Mouse (Mus musculus): ENCODE measurements around the gene Tns1.

- TF ChIP-seq EP300 (IDR thresholded peaks at IDR 0.05), result no peak
- no peak for TF ChIP-seq CTCF (IDR thresholded peaks at IDR 0.05)
Observed at GRCm38 (mm10) chr1:73908081-73908960, 215.9 kb downstream of the Tns1 start.

All from lung, postnatal 0 days (tissue).